Comparison of ENCODE assay signal across 7 mouse cellular contexts in genomic region chr4:33292409-33293370, GRCm38 (mm10). TPM values are rescaled to one million over a fixed set of nuclear protein-coding genes. Genes with fewer than 3 reads are reported as not detected.
DNase-seq lines count a peak whose midpoint lies in the region; ATAC-seq and TF ChIP-seq lines count a peak whose summit lies in the region.

No protein-coding gene starts in this region.

- 19% methylated on average over 16 of the region's 16 CpGs for WGBS in intestine, embryonic 15.5 days
- WGBS in limb, embryonic 11.5 days, result 24% methylated on average over 16 of the region's 16 CpGs
- WGBS in midbrain, postnatal 0 days, result 25% methylated on average over 16 of the region's 16 CpGs

- no peaks in the 10 kb centered on the region for H3K27me3 ChIP-seq in intestine, embryonic 15.5 days (replicated peaks)
- no peaks in the 10 kb centered on the region for H3K27me3 ChIP-seq in limb, embryonic 11.5 days (ENCODE audit: control insufficient read depth, insufficient read depth, low read length)
- H3K27me3 ChIP-seq in midbrain, postnatal 0 days (ENCODE audit: insufficient read depth, low read length), result no peaks in the 10 kb centered on the region; the same call in 1 of the 2 replicates

- ATAC-seq in intestine, embryonic 15.5 days, result 0 out of 2 replicates have a peak, but pooled peaks have one; percentile 27
- ATAC-seq in limb, embryonic 11.5 days (ENCODE audit: insufficient number of reproducible peaks, low FRiP score, low TSS enrichment, low read depth), result no peak
- no peak for ATAC-seq in midbrain, postnatal 0 days (ENCODE audit: low FRiP score)

- no peaks in the 10 kb centered on the region for H3K9me3 ChIP-seq in intestine, embryonic 15.5 days
- no peaks in the 10 kb centered on the region for H3K9me3 ChIP-seq in limb, embryonic 11.5 days (ENCODE audit: control insufficient read depth, low read length)
- H3K9me3 ChIP-seq in midbrain, postnatal 0 days (ENCODE audit: low read length), result no peaks in the 10 kb centered on the region

- H3K4me3 ChIP-seq in intestine, embryonic 15.5 days (replicated peaks), result no peak overlapping the region
- H3K4me3 ChIP-seq in limb, embryonic 11.5 days (ENCODE audit: low read depth, low read length), result no peak overlapping the region
- H3K4me3 ChIP-seq in midbrain, postnatal 0 days (ENCODE audit: low read depth, low read length), result no peak overlapping the region

- DNase-seq in adipocyte (ENCODE audit: low spot score), result peak; percentile 90
- DNase-seq in cerebellum, postnatal 10 days, result peak; percentile 91 to 95
- DNase-seq in gastrocnemius, adult 8-10 months (ENCODE audit: low spot score in 2 of 2), result peak; percentile 26 to 30
- peak; percentile 90 for DNase-seq in limb, embryonic 11.5 days (ENCODE audit: low spot score)
- peak; percentile 85 for DNase-seq in midbrain, postnatal 0 days (ENCODE audit: low spot score)
- peak; percentile 69 to 88 for DNase-seq in spleen, postnatal 10 days (ENCODE audit: low spot score in 2 of 2)

- TF ChIP-seq CTCF in midbrain, postnatal 0 days (IDR thresholded peaks at IDR 0.05), result peak; percentile 93

- no peak overlapping the region for H3K27ac ChIP-seq in intestine, embryonic 15.5 days
- H3K27ac ChIP-seq in limb, embryonic 11.5 days (replicated peaks; ENCODE audit: low read depth, low read length), result no peak overlapping the region
- no peak overlapping the region for H3K27ac ChIP-seq in midbrain, postnatal 0 days (ENCODE audit: low read depth, low read length)

- no peaks in the 10 kb centered on the region for H3K4me1 ChIP-seq in intestine, embryonic 15.5 days (replicated peaks)
- H3K4me1 ChIP-seq in limb, embryonic 11.5 days (ENCODE audit: control insufficient read depth, insufficient read depth, low read length), result no peaks in the 10 kb centered on the region
- no peaks in the 10 kb centered on the region for H3K4me1 ChIP-seq in midbrain, postnatal 0 days (ENCODE audit: insufficient read depth, low read length)

- H3K36me3 ChIP-seq in intestine, embryonic 15.5 days, result no peaks in the 10 kb centered on the region
- H3K36me3 ChIP-seq in limb, embryonic 11.5 days (ENCODE audit: control insufficient read depth, insufficient read depth, low read length), result no peaks in the 10 kb centered on the region
- no peaks in the 10 kb centered on the region for H3K36me3 ChIP-seq in midbrain, postnatal 0 days (ENCODE audit: insufficient read depth, low read length)

- no peak overlapping the region for H3K9ac ChIP-seq in intestine, embryonic 15.5 days
- H3K9ac ChIP-seq in limb, embryonic 11.5 days (ENCODE audit: low read length), result no peak overlapping the region
- H3K9ac ChIP-seq in midbrain, postnatal 0 days (replicated peaks; ENCODE audit: low read length, poor library complexity, severe bottlenecking), result no peak overlapping the region

- H3K4me2 ChIP-seq in intestine, embryonic 15.5 days (replicated peaks), result no peak overlapping the region
- no peak overlapping the region for H3K4me2 ChIP-seq in limb, embryonic 11.5 days (ENCODE audit: low read depth, severe bottlenecking)
- no peak overlapping the region for H3K4me2 ChIP-seq in midbrain, postnatal 0 days (ENCODE audit: low read depth, low read length, poor library complexity, severe bottlenecking)

RNA-seq across cellular contexts. Expression of gene Pnrc1, which starts 2.7 kb away (rescaled TPM):
- 100 to 1,000 TPM; 275 to 322 (median 295) TPM for total RNA-seq in gastrocnemius, adult 8-10 months (2022)
- 68.7 and 78.0 TPM in 2 replicates for polyA plus RNA-seq in intestine, embryonic 15.5 days (2015; fragmentation: Nextera tagmentation; extraction: Ambion mirVana)
- 109 and 111 TPM in 2 replicates for polyA plus RNA-seq in limb, embryonic 11.5 days (2014; fragmentation: Nextera tagmentation; extraction: Ambion mirVana)
- total RNA-seq in midbrain, postnatal 0 days (2014; rRNA removed), result 91.3 and 109 TPM in 2 replicates
- 41.3 and 43.6 TPM in 2 replicates for polyA plus RNA-seq in midbrain, postnatal 0 days (2015; fragmentation: Nextera tagmentation; extraction: Ambion mirVana)

RNA-seq across cellular contexts. Expression of gene Rngtt, which starts 17.4 kb away (rescaled TPM):
- 1 to 10 TPM; 6.4 to 8.4 (median 7.6) TPM for total RNA-seq in gastrocnemius, adult 8-10 months (2022)
- polyA plus RNA-seq in intestine, embryonic 15.5 days (2015; fragmentation: Nextera tagmentation; extraction: Ambion mirVana), result 18.7 and 21.2 TPM in 2 replicates
- 34.5 and 35.1 TPM in 2 replicates for polyA plus RNA-seq in limb, embryonic 11.5 days (2014; fragmentation: Nextera tagmentation; extraction: Ambion mirVana)
- total RNA-seq in midbrain, postnatal 0 days (2014; rRNA removed), result 16.1 and 17.7 TPM in 2 replicates
- polyA plus RNA-seq in midbrain, postnatal 0 days (2015; fragmentation: Nextera tagmentation; extraction: Ambion mirVana), result 13.2 and 16.8 TPM in 2 replicates

Comparison
In these comparisons a context has a peak if more than half of its experiments do, and no peak if none do; other contexts are left out.
1. DNase-seq: peak in every context shown above with its lines; median percentile 93 in cerebellum, postnatal 10 days; 90 in adipocyte; 90 in limb, embryonic 11.5 days; 85 in midbrain, postnatal 0 days; 78 in spleen, postnatal 10 days; 28 in gastrocnemius, adult 8-10 months.